Mouse (Mus musculus): Measurements from ENCODE around the gene Krtap28-10.
A peak's percentile ranks its signal among the peaks of the same experiment; 100 is the strongest.

The Krtap28-10 gene

GRCm38 (mm10) chr1:83042380-83042779 lies at the start of gene Krtap28-10:
Krtap28-10 (minus strand) TSS chr1:83042480.
- no peak for DNase-seq (ENCODE audit: extremely low spot score, low read depth, low spot score)

DNA sequence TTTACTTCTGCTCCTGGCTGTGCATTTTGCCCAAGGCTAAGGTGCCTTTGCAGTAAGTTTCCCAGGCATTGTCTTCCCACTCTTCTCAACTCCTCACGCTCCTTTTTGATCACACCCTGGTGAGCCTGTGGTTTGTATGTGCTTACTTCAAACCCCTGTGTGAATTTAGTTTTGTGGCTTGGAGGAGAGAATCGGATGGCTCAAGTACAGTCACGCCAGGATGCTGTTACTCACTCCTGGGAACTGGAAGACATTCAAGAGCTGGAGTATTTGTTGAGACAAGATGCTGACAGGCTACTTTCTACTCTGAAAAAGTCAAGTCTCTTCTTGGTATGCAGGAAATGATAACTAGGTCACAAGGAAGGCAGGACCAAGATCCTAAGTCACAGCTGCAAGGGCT lies 49.0 kb upstream of the Krtap28-10 start:
- DNase-seq (ENCODE audit: extremely low spot score, low read depth, low spot score) = no peak

DNA sequence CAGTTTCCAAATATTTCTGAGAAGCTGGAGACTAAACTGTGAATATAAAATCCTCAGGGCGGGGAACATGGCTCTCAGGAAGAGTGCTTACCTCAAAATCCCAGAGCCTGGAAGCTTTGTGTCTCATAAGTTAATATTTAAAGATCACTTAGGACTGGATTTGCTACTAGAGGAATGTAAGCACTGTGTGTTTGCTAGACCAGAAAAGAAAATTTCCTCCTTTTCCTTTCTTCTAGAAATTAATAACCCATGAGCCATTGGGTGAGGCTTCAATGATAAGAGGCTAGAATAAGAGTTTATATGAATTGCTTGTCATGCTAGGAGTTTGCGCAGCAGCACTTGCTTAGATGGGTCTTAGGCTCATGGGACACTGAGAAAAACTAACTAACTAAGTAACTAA lies 42.5 kb upstream of the Krtap28-10 start:
- DNase-seq (ENCODE audit: extremely low spot score, low read depth, low spot score) = no peak

DNA sequence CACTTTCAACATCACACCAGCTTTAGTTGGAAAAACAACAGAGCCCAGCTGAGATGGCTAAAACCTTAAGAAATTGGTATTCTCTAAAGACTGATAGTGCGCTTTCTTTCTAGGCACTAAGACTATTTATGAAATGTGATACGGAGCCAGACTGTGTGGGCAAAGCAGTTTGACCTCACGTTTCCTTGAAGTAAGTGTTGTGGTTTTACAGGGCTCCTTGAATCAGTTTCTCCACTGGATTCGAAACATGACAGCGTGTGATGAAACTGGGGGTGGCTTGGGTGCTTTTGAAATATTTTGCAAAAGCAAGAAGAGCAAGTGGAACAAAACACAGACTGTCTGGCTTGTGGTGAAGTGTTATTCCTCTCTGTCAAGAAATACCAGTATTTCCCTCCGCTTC lies 34.7 kb upstream of the Krtap28-10 start:
- no peak for DNase-seq (ENCODE audit: extremely low spot score, low read depth, low spot score)

GRCm38 (mm10) chr1:83076190-83076917 lies 34.1 kb upstream of the Krtap28-10 start:
- peak; percentile 42 for DNase-seq (ENCODE audit: extremely low spot score, low read depth, low spot score)

DNA sequence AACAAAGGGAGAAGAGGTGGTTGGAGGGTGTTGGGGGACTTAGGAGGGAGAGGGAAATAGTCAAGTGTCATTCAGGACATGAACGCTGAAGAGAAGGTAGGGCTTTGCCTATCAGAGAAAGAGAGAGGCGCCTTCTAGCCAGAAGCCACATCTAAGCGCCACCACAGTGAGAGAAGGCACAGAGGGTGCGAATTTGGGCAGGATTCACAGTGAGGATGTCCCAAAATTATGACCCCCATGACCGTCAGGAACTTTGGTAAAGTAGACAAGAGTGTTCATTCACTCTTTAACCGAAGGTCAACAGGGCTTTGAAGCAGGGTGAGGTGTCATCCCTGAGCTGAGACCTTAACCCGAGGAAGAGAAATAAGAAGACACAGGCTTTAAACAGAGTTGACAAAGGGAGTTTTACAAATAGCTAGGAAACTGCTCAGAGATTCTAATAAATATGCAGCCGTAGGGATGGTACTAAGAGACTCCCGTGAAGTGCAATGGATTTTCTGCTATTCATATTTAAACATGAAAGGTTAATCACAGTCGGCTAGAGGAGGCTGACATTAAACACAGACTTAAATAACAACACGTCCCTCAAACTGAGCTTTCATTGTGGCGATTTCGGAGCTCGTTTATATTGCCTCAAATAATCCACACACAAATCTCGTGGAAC lies 33.4 kb upstream of the Krtap28-10 start:
- no peak for DNase-seq (ENCODE audit: extremely low spot score, low read depth, low spot score)

- no peak for DNase-seq (ENCODE audit: extremely low spot score, low read depth, low spot score)
Measured at GRCm38 (mm10) chr1:83067205-83067604, 24.9 kb upstream of the Krtap28-10 start.

DNA sequence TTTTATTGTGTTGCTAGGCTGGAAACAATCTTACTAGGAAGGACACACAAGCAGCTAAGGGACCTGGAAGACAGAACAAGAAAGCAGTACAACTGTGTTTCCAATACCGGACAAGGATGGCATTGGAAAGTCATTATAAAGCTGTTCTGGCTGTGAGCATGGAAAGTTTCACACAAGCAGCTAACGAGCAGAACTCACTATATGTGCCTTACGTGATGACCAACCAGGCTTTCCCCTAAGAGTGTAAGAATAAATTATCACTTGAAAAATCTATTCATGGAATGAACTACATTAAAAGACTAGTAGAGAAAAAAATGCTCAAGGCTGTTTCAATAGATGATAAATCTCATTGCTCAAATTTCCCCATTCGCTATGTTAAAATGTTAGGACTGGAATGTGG lies 24.3 kb upstream of the Krtap28-10 start:
- DNase-seq (ENCODE audit: extremely low spot score, low read depth, low spot score) = no peak

GRCm38 (mm10) chr1:83064851-83065250 lies 22.6 kb upstream of the Krtap28-10 start:
- DNase-seq (ENCODE audit: extremely low spot score, low read depth, low spot score) = peak; percentile 50

GRCm38 (mm10) chr1:83060643-83061042 lies 18.4 kb upstream of the Krtap28-10 start, which contains the start of gene Krtap28-13:
Krtap28-13 (plus strand) TSS chr1:83060930.
- no peak for DNase-seq (ENCODE audit: extremely low spot score, low read depth, low spot score)

DNA sequence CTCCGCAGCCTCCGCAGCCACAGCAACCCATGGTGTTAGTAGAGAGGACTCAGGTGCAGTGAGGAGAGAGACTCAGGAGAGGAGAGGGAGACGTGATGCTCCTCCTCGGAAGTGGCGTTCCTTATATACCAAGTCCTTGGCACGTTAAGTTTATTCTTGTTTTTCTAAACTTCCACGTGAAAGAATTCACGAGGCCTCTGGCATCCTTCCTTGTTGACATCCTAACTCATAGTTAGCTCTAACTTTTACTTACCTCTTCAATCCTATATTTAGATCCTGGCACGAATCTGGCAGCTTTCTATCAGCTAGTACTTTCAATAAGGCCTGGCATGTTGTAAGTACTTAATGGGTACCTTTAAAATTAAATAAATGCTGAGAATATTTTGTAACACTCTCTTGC lies 17.0 kb upstream of the Krtap28-10 start, which contains the start of gene A030005K14Rik:
Gene A030005K14Rik (minus strand): TSS at position 101 of the 400 bp plus-strand sequence.
- no peak for DNase-seq (ENCODE audit: extremely low spot score, low read depth, low spot score)

DNA sequence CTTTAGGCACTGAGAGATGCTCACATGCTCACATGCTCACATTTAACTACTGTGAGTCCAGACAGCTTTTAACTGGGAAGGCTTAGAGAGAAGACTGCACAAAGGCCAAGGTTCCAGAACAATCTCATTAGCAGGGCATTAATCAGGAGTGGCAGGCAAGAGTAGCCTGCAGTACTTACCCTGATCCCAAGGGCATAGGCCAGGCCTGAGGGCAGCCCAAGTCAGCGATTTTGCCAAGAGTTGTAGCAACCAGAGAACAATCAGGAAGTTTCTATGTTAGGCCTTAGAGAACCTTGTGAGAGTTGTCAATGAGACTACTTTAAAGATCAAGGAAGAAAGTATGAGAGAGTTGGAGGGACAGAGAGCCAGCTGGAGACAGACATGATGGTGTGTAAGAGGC lies 16.2 kb upstream of the Krtap28-10 start:
- no peak for DNase-seq (ENCODE audit: extremely low spot score, low read depth, low spot score)

- no peak for DNase-seq (ENCODE audit: extremely low spot score, low read depth, low spot score)
Measured at GRCm38 (mm10) chr1:83044882-83045427, 2.7 kb upstream of the Krtap28-10 start, which contains the start of gene Gm47969. Gm47969 (plus strand) TSS chr1:83044932.

DNA sequence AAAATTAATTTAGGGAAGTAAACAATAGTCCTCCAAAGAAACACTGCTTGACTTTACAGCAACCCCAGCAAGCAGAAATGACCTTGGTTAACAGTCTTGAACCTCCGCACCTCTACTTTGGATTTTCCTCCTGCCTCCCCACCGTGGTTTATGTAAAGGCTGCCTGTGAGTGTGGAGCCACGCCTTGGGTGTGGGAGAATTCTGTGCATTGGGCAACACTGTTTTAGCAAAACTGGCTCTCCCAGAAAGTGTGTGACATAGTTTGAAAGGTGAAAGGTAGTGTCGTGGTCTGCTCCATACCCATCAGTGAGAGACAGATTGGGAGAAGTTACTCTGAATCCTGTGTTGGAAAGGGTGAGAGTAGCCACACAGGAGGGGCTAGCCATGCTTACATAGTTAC lies 3.2 kb downstream of the Krtap28-10 start:
- no peak for DNase-seq (ENCODE audit: extremely low spot score, low read depth, low spot score)

- no peak for DNase-seq (ENCODE audit: extremely low spot score, low read depth, low spot score)
Measured at GRCm38 (mm10) chr1:83038109-83038672, 4.1 kb downstream of the Krtap28-10 start, which contains the start of gene Slc19a3. Slc19a3 (minus strand) TSS chr1:83038448.

DNA sequence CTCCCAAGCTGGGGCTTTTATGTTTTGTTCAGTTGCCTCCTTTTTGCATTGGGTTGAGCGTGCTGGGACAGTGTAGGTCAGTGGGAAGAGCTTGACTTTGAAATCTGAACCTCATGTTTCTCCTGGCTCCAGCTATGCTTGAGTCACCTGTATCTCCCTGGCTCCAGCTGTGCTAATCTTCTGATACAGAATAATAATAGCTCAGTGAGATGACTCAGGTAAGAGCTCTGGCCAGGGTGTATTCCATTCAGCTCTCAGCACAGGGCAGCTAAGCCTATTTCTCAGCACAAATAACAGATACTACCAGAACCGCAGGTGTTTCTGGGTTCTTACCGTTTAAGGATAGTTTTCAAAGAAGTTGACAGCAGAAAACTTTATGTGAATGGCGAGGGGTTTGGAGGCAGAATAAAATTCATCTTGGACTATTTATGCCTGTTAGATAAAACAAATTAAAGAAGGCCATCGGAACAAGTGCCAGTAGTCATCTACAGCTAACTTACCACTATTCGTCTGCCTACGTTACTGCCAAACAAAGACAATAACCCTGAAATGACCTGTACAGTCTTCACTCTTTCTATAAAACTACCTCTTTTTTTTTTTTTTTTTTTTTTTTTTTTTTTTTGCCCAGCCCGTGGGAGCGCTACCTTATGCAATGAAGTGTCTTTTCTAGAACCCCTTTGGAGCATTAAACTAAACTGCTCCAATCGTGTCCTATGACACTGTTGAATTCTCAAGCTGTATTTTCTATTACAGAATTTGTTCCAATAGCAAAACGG lies 5.2 kb downstream of the Krtap28-10 start:
- no peak for DNase-seq (ENCODE audit: extremely low spot score, low read depth, low spot score)

DNA sequence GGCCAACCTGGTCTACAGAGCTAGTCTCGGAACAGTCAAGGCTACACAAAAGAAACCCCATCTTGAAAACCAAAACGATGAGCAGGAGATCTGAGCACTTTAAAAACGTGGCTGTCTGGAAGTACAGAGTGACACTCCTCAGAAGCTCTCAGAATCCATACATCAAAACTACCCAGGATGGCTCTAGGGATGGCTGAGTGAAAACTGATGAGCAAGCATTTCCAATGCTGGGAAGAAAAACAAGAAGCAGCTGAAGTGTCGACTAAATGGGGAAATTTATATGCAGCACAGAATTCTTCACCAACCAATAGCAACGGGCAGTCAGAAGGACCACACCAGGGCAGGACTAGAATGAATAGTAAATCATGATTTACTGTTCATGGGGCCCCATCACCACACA lies 7.8 kb downstream of the Krtap28-10 start:
- no peak for DNase-seq (ENCODE audit: extremely low spot score, low read depth, low spot score)

DNA sequence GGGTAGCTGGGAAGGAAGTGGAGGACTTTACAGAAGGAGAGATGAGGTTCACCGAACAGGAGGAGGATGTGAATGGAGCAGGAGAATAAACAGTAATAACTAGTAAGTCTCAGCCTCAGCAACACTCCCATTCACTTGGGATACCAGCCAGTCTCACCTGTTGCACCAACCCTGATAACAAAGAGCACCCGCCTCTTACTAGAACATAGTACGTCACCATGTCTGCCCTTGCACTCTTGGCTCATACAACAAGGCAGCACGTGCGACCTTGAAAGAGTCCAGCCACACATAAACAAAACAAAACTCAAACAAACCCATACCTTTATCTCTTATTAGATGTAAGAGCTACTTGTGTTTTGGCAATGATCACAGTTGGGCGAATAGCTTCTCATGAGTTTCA lies 9.8 kb downstream of the Krtap28-10 start:
- no peak for DNase-seq (ENCODE audit: extremely low spot score, low read depth, low spot score)

DNA sequence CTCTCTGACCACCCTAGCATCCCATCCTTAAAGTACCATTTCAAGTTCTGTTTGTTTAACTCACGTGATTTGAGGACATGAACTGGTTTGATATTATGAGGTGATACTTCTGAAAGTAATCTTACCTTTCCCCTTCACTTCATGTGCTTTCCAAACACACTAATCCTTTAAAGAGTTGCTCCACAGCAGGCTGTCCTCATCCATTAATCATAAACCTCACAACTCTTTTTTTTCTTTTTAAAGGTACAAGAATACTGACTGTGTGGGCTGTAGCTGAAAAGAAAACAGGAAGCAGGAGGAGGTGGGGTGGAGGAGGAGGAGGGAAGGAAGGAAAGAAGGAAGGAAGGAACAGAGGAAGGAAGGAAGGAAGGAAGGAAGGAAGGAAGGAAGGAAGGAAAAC lies 10.3 kb downstream of the Krtap28-10 start:
- DNase-seq (ENCODE audit: extremely low spot score, low read depth, low spot score) = no peak

GRCm38 (mm10) chr1:83016556-83016955 lies 25.7 kb downstream of the Krtap28-10 start:
- DNase-seq (ENCODE audit: extremely low spot score, low read depth, low spot score) = no peak

- DNase-seq (ENCODE audit: extremely low spot score, low read depth, low spot score) = no peak
Measured at GRCm38 (mm10) chr1:83015329-83015879, 26.9 kb downstream of the Krtap28-10 start.

Data from hindlimb bud, embryonic 11.5 days (tissue).